Mouse (Mus musculus) heart, adult 2 months (tissue): ENCODE measurements around the gene Derl3. TPM values are rescaled to one million over a fixed set of nuclear protein-coding genes. Genes with fewer than 3 reads are reported as not detected.
A peak's percentile ranks its signal among the peaks of the same experiment; 100 is the strongest.

Experiments used
- DNase-seq, 2 experiments: peaks; one replicate each; pipeline ENCODE4 v3.0.0; 2021
- H3K27ac ChIP-seq: fragments of 200-600 bp; 2 replicates; pipeline ENCODE4 v1.8.1; 2022
- H3K27me3 ChIP-seq: fragments of 200-500 bp; 2 replicates; pipeline ENCODE4 v1.6.1; 2012; ENCODE audit warnings: mild to moderate bottlenecking, low read length, inconsistent platforms, mixed read lengths; ENCODE audit not compliant: control insufficient read depth, insufficient read depth
- H3K36me3 ChIP-seq: fragments of 200-500 bp; 2 replicates; pipeline ENCODE4 v1.6.1; 2012; ENCODE audit warnings: low read length, inconsistent platforms; ENCODE audit not compliant: control insufficient read depth, insufficient read depth
- H3K4me1 ChIP-seq: fragments of 200-500 bp; 2 replicates; pipeline ENCODE4 v1.6.1; 2011; ENCODE audit warnings: low read length; ENCODE audit not compliant: control insufficient read depth, insufficient read depth
- H3K4me3 ChIP-seq: fragments of 200-600 bp; 2 replicates; pipeline ENCODE4 v1.8.1; 2022
- H3K79me2 ChIP-seq: fragments of 200-500 bp; replicated peaks from 2 replicates; pipeline ENCODE4 v1.6.1; 2012; ENCODE audit warnings: mild to moderate bottlenecking, inconsistent platforms, low read length, moderate library complexity, mixed read lengths; ENCODE audit not compliant: control insufficient read depth, insufficient read depth
- H3K9ac ChIP-seq: fragments of 200-500 bp; 2 replicates; pipeline ENCODE4 v1.6.1; 2012; ENCODE audit warnings: low read depth, mild to moderate bottlenecking, control low read depth, inconsistent platforms, low read length, mixed read lengths
- CTCF ChIP-seq: fragments of 200-600 bp; IDR thresholded peaks from 2 replicates; pipeline ENCODE4 v1.8.1; 2022; ENCODE audit warnings: antibody characterized with exemption, mild to moderate bottlenecking, moderate library complexity
- EP300 ChIP-seq: fragments of 200-500 bp; IDR thresholded peaks from 2 replicates; pipeline ENCODE4 v1.6.1; 2011; ENCODE audit warnings: low read depth, low read length, control low read depth; ENCODE audit not compliant: insufficient read depth
- POLR2A ChIP-seq: fragments of 200-500 bp; IDR thresholded peaks from 2 replicates; pipeline ENCODE4 v1.6.1; 2011; ENCODE audit warnings: mild to moderate bottlenecking, low read depth, low read length, control low read depth; ENCODE audit not compliant: insufficient read depth
- WGBS: fragments of 180-500 bp; shearing (Covaris S2); methylation state at CpG from one replicate; pipeline ENCODE4 v1.1.7; 2018; 5-methylcytosine and 5-hydroxymethylcytosine counted together
- intact Hi-C: fragments of 180-260 bp; cut with DNase I; formaldehyde crosslinking; loops from one replicate; pipeline ENCODE4 v1.15.1; 2025
- polyA plus RNA-seq: library from polyadenylated mRNA; depleted of rRNA; stranded (reverse); fragments of >200 nt; gene quantifications from 2 replicates; pipeline ENCODE4 v1.2.3, GENCODE M21; 2012
- total RNA-seq, 2 experiments: library from RNA; stranded (reverse); gene quantifications; 2 replicates each; pipeline ENCODE4 v1.2.3; 2021

The Derl3 gene
- total and polyA plus RNA-seq, 3 experiments, result 0.50 to 1.0 (median 0.65) TPM

DNA sequence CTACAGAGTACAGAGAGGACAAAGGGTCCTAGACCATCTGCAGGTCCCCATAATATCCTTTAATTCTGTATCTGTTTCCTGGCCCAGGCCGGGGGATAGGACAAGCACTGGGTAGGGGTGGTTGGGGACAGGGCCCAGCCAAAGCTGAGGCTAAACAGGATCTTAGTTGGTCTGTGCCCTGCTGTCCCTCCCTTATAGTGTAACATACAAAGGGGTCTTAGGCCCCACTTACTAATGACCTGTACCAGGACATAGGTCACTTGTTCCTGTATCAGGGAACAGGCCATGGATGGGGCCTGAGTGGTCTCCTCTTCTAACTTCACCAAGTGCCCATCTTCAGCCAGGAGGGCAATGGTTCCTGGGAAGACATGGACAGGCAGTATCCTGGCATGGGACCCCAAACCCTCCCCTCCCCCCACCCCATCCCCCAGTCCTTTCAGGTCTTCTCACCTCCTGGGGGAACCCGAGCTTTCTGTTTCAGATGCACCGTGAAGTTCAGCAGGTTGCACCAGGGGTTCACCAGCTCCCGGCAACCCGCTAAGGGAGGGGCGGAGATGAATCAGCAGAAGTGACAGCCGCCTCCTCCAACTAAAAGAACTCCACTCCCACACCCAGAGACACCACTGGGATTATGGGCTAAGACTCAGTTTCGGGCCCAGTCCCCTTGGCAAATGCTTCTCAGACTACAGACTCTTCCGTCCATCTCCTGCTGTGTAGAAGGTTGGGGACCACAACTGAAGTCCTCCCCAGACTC lies 46.4 kb downstream of the Derl3 start:
- H3K27me3 ChIP-seq, result no peaks in the 10 kb centered on the region
- no peaks in the 10 kb centered on the region for H3K36me3 ChIP-seq
- no peak overlapping the region for H3K27ac ChIP-seq
- peaks cover 6% of the 10 kb centered on the region for H3K4me1 ChIP-seq
- 71% methylated on average over 9 of the region's 9 CpGs for WGBS
- intact Hi-C loops, result no loop called here
- TF ChIP-seq POLR2A (no peak), EP300 (no peak), CTCF (no peak)
- H3K9ac ChIP-seq, result no peak overlapping the region
- no peak for DNase-seq
- no peak overlapping the region for H3K4me3 ChIP-seq
- no peaks in the 10 kb centered on the region for H3K79me2 ChIP-seq

DNA sequence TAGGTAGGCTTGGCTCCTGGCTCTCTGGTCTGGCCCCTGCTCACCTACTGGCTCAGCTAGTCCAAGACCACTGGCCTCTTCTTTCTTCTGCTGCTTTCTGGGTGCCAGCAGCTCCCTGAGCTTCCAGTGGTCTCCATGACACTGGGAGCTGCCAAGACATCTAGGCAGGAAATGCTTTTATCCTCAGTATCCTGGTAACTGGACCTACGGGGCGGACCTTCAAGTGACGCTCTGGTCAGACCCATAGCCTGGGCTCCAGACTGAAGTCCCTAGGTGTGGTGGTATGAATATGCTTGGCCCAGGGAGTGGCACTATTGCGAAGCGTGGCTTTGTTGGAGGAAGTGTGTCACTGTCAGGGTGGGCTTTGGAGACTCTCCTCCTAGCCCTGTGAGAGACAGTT lies 47.3 kb downstream of the Derl3 start, which contains the start of gene Gm867:
Gene Gm867, minus strand, starts transcription at position 153 of the 400 bp plus-strand sequence.
- no peaks in the 10 kb centered on the region for H3K27me3 ChIP-seq
- no peak for DNase-seq
- peaks cover 4% of the 10 kb centered on the region for H3K4me1 ChIP-seq
- no peaks in the 10 kb centered on the region for H3K79me2 ChIP-seq
- intact Hi-C loops, result no loop called here
- no peak within 1 kb of the TSS for H3K27ac ChIP-seq
- no peak for TF ChIP-seq EP300
- 0 out of 2 replicates have a peak, but pooled peaks have one; percentile 16 for TF ChIP-seq POLR2A
- no peak for TF ChIP-seq CTCF
- no peaks in the 10 kb centered on the region for H3K36me3 ChIP-seq
- WGBS, result 58% methylated on average over 5 of the region's 5 CpGs
- no peak within 1 kb of the TSS for H3K4me3 ChIP-seq
- no peak within 1 kb of the TSS for H3K9ac ChIP-seq

DNA sequence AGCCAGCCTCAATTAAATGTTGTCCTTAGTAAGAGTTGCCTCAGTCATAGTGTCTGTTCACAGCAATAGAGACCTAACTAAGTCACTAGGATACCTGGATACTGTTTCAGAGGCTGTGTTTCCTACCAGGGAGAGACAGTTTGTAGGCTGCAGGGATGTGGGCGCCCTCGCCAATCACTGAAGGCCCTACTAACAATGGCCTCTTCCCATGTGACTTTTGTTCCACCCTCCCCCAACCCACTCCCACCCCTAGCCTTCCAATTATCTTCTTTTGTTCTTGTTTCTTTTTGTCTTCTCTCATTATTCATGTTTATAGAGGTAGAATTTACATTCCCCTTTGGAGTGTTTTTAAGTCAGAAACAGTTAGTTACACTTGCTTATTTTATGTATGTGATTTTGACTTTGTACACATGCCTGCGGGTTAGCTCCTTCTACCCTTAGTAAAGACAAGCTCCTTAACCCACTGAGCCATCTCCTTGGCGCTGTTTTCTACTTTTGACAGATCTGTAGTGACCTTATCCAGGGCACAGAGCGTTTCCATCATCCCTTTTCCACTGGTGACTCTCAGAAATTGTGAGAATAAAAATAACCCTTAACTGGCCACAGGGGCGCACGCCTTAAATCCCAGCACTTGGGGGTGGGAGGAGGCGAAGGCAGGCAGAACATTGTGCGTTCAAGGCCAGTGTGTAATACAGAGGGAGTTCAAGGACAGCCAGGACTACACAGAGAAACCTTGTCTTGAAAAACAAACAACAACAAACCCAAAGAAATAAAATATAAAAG lies 48.0 kb downstream of the Derl3 start:
- Histone ChIP-seq H3K27me3 (no peaks in the 10 kb centered on the region), H3K36me3 (no peaks in the 10 kb centered on the region), H3K79me2 (no peaks in the 10 kb centered on the region), H3K4me1 (peaks cover 4% of the 10 kb centered on the region), H3K27ac (no peak overlapping the region), H3K9ac (no peak overlapping the region), H3K4me3 (no peak overlapping the region)
- TF ChIP-seq EP300 (no peak), POLR2A (no peak), CTCF (no peak)
- WGBS, result 79% methylated on average over 9 of the region's 9 CpGs
- peak in 1 of 2 experiments; percentile 7 for DNase-seq
- intact Hi-C loops, result no loop called here

DNA sequence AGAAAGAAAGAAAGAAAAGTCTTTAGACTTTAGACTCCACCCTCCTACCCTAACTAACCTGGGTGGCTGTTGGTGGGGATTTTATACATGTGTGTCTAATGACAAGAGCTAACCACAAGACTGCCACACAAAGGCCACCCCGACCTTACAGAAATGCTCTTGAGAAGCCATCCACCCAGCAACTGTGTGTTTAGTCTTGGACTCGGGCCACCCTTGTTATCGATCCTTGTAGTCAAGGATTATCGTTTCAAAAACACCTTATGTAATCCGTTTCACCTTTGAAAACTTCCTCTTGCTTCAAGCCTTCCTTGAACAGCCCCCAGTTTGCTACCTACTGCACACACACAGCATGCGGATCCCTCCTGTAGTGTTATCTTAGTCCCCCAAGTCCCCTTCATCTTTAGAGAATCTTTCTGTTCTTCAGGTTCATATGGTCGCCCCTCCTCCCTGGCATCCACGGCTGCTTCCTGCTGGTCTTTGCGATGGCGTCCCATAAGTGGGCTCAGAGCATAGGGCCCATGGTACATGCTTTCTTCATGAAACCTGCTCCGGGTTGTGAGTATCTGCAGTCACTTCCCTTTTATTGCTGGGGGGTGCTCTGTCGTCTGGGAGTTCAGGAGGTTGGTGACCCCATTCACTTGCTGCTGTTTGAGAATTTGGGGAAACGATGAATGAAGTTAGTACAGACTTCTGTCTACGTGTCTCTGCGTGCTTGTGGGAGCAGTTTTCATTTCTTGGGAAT lies 49.7 kb downstream of the Derl3 start, which contains the start of gene Vpreb3:
Gene Vpreb3, plus strand, starts transcription at position 322 of the 742 bp plus-strand sequence.
- no peaks in the 10 kb centered on the region for H3K36me3 ChIP-seq
- H3K79me2 ChIP-seq, result no peaks in the 10 kb centered on the region
- H3K4me1 ChIP-seq, result peaks cover 4% of the 10 kb centered on the region
- H3K27me3 ChIP-seq, result no peaks in the 10 kb centered on the region
- no peak for TF ChIP-seq CTCF
- peak in 1 of 2 experiments; percentile 10 for DNase-seq
- no peak within 1 kb of the TSS for H3K9ac ChIP-seq
- peak within 1 kb of the TSS; percentile 32 for H3K27ac ChIP-seq
- intact Hi-C loops, result no loop called here
- H3K4me3 ChIP-seq, result no peak within 1 kb of the TSS
- 78% methylated on average over 15 of the region's 15 CpGs for WGBS

DNA sequence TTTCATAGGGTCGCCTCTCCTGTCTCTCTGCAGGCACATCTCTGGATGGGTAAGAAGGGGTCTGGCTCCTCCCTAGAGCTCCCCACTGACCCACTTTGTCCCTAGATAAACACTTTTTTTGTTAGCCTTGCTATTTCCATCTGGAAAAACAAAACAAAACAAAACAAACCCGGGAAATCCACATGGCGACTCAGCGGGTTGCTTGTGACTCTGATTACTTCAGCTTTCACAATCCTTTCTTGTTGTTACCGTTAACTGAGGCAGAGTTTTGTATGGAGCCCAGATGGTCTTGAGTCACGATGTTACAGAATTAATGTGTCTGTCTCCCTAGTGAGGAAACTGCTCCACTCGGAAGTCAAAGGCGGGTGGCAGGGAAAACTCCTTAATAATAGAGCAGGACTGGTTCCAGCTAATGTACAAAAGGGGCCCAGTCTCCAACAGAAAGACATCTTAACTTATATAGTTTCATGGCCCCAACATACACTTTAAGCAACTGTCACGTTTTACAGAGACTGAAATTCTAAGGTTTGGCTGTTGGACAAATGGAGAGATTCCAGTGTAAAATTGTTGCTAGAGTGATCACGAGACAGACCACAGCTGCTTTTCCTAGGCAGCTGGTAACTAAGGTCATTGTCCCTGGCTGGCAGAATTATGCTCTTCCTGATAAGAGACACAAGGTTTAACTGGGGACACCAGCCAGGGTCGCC lies 51.0 kb downstream of the Derl3 start:
- TF ChIP-seq EP300 (no peak), POLR2A (no peak), CTCF (no peak)
- peak; percentile 30 to 34 for DNase-seq

More for the DNA sequence above, 51.0 kb downstream of the Derl3 start:
- Histone ChIP-seq H3K27ac (peak overlapping the region; percentile 32), H3K4me3 (no peak overlapping the region), H3K36me3 (no peaks in the 10 kb centered on the region), H3K9ac (no peak overlapping the region), H3K27me3 (no peaks in the 10 kb centered on the region), H3K4me1 (peaks cover 2% of the 10 kb centered on the region; the same call in 1 of the 2 replicates), H3K79me2 (no peaks in the 10 kb centered on the region)
- intact Hi-C loops, result no loop called here
- WGBS, result 16% methylated on average over 11 of the region's 11 CpGs
